Mouse (Mus musculus): ENCODE measurements around the gene Slc16a6.

Gene Slc16a6

DNA sequence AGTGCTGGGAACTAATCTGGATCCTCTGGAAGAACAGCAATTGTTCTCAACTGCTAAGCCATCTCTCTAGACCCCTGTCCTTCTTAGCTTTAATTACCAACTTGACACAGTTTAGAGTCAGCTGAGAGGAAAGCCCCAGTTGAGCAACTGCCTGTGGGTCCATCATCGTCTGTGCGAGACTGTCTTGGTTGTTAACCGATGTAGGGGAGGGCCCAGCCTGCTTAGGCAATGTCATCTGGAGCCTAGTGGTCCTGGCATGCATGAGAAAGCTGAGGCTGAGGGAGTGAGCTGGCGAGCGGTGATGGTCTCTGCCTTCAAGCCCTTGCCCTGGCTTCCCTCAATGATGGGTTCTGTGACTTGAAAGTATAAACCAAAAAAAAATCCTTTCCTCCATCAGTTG, 58.6 kb downstream of the Slc16a6 start:
- DNase-seq (ENCODE audit: low spot score) = no peak

DNA sequence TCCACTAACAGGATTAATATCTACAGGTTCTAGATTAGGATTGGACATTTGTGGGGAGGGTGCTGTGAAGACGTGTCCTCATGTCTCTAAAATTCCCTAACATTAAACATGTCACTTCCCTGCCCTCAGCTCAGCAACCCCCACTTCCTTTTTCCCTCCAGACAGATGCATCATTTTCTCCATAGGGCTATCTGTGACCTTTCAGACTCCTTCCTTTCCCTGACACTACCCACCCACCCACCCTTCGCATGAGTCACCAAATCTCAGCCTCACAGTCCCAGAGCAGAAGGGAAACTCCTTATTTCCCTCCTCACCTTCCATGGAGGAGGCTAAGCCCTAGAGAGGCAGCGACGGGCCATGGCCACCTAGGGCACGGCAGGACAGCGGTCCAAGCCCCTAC, 59.8 kb downstream of the Slc16a6 start, which contains the start of gene 9930022D16Rik:
Gene 9930022D16Rik (plus strand): TSS at position 301 of the 400 bp plus-strand sequence.
- DNase-seq (ENCODE audit: low spot score) = no peak

DNA sequence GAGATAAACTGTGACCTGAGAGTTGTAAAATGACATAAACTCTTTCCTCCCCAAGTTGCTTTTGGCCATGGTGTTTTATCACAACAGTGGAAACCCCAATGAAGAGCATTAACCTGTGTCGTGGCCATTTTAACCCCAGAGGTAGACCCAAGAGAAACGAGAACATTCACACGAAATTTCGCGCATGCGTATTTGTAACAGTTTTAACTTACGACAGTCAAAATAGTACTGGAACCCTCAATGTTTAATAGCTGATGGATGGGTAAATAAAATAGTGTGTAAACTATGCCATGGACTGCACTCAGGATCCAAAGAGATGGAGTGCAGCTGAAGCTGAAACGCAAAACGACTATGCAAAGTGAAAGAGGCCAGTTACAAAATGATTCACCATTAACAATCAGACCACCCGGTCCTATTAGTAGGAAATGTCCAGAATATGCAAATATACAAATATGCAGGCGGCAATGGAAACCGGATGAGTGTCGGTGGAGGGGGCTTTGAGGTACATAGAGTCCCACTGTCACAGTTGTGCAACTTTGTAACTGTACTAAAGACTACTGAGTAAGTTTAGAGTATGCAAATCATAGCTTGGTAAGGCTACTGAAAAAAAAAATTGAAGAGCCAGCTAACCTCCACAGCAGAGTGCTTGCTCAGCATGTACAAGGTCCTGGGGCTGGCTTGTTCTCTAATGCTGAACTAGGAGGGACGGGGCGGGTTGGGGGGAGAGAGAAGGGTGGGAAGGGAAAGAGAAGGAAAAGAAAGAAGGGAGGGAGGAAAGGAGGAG, 63.0 kb downstream of the Slc16a6 start:
- no peak for DNase-seq (ENCODE audit: low spot score)

DNA sequence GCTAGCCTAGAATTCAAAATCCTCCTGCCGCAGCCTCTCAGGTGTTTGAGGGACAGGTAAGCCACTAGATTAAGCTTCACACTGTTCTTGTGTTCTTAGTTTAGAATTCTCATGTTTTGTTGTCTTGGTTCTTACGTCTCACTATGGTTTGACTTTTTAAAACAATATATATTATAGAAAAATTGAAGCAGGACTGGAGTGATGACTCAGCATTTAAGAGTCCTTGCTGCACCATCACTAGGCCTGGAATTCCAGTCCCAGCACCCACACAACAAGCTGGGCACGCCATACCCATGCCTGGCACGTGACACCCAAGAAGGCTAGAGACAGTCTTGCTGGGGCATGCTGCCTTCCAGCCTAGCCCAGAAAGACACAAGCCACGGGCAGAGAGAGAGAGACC, 67.0 kb downstream of the Slc16a6 start:
- DNase-seq (ENCODE audit: low spot score) = no peak
